Mouse (Mus musculus) hematopoietic stem cell, adult 5-6 weeks (primary cell): ENCODE results near the gene Pyroxd2. TPM values are rescaled to one million over a fixed set of nuclear protein-coding genes. Genes with fewer than 3 reads are reported as not detected.
"Not testable (repeated sequence)": the region's sequence is repeated elsewhere in the genome, so short reads cannot be mapped to it uniquely, and the experiment has no call there.

Experiments
- ATAC-seq, 2 experiments: fragments of 125-278 bp in 1 of 2; replicated peaks in 1 of 2; 2 replicates each; pipeline ENCODE4 v1.8.0; 2016 to 2017; ENCODE audit warnings: inconsistent platforms in 2 of 2, mild to moderate bottlenecking in 2 of 2, moderate number of reproducible peaks in 2 of 2, low read depth in 1 of 2, moderate TSS enrichment in 1 of 2; ENCODE audit not compliant: low FRiP score in 2 of 2, poor library complexity in 2 of 2, severe bottlenecking in 2 of 2, insufficient read depth in 1 of 2, low TSS enrichment in 1 of 2
- total RNA-seq: library from RNA; stranded (forward); fragments of 172-1452, 232-1000 nt; gene quantifications from 2 replicates; pipeline ENCODE4 v1.2.3, GENCODE M21; 2017

The Pyroxd2 gene
- total RNA-seq: 0.69 TPM in 1 of 2 replicates, not detected in the other

DNA sequence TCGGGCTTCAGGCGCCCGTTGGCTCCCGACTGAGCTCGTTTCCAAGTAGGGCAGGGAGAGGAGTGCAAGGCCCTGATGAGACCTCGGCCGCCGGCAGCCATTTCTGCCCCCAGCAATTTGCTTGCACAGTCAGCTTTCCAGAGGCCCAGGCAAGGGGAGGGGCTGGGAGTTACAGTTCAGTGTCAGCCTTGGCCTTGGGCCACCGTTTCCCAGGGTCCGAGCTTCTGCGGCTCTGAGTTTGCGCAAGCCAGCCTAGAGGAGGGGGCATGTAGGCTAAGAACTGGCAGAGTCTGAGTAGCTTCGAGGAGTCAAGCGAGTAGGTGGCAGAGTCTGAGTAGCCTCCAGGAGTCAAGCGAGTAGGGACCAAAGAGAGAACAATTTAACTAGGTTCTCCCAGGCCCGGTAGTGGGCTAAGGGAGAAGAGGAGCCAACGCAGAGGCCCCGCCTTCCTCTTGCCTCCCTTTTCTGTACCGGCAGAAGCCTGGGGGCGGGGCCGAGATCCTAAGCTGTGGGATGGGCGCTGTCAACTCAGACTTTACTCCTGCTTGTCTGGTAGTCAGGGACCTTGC lies at the start of gene Pyroxd2:
Pyroxd2 (minus strand) TSS at position 413 of the 569 bp plus-strand sequence.
- peak; percentile 54 to 61 for ATAC-seq

GRCm38 (mm10) chr19:42797866-42798265 lies 45.3 kb upstream of the Pyroxd2 start:
- no peak for ATAC-seq

DNA sequence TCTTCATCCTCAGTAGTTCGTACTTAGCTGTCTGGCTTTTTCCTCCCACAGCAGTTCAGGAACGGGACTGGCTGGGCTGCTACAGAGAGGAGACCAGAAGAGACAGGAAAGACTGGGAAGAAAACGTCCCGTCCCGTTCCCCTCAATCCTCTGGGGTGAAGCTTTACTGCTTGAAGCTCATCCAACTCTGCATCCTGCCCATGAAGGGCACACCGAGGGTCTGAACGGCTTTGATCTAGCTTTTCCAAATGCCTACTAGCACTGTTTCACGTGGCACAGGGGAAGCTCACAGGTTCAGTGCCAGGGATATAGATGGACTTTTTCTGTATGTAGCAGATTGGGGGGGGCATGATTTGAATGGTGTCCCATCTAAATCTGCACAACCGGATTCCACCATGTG lies 43.2 kb upstream of the Pyroxd2 start:
- ATAC-seq: no peak

DNA sequence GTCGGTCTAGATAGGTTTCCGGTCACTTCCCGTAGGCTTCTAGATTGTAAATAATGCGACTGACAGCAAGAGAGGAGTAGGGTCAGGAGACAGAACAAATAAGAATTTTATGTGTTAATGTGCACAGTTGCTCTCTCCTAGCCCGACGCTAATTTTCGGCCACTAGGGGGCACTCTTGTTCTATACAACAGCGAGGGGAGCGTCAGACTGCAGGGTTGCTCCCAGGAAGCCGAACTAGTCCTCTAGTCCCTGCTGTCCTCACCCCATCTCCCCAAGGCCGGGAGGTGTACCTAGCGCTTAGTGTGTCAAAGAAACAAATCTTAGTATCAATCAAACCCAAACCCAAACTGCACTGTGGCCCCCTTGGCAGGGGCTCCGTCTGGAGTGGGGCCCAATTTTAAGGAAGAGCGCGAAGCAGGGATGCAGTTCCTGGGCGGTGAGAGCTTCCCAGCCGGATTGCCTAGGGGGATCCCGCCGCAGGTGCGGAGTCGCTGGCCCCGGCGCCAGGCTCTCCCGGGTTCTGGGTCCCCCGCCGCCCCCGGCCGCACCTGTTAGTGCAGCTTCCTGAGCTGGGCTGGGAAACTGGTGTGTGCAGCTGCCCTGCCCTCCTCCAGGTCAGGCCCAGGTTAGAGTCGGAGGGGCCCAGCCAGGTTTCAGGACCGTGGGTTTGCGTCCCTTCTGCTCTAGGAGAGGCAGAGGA lies 42.5 kb upstream of the Pyroxd2 start:
- peak; percentile 84 to 89 for ATAC-seq

DNA sequence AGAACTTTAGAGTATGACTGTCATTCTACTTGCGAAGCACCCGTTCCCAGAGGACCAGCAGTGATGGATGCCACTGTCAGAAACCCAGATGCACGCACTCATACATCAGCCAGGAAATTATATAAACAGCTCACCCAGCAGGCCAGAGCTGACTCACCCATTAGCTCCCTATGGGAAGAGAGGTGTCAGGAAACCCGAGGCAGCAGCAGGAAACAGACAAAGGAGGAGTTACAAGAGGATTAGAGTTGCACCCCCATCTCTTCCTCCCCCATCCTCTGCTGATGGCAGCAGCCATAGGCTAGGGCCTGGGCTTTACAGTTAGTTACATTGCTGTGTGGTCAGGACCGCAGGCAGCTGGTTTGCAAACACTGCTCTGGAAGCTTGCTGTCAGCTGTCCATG lies 35.7 kb upstream of the Pyroxd2 start:
- ATAC-seq: no peak

- ATAC-seq: no peak
Measured at GRCm38 (mm10) chr19:42785562-42786220, 33.1 kb upstream of the Pyroxd2 start.

GRCm38 (mm10) chr19:42785129-42785528 lies 32.6 kb upstream of the Pyroxd2 start:
- no peak for ATAC-seq

GRCm38 (mm10) chr19:42780156-42780538 lies 27.6 kb upstream of the Pyroxd2 start:
- not testable (repeated sequence) for ATAC-seq

DNA sequence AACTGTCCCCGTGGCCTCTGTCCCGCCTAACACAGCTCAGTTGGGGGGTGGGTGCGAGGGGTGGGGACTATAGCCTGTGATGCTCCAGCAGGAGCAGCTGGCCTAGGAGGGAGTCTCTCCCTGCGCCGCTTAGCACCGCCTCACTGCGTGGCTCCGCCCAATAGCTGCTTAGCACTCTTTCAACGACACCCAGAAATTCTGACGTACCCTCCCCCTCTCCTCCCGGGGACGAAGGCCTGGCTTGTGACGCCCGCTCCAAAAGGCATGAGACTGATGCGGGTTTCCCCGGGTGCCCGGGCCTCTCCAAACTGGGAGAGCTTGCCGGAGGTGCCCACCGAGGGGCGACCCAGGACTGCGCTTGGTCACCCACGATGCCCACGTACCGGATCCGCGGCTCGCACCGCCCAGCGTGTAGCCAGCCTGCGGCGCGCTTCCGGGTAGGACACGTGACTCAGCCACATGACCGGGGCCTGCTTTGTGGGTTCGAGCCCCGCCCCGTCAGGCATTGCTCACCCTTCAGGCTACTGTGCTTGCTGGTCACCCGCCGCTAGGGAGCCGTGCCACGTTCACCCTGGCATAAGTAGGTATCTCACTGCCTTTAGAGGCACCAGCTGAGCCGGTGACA lies 27.1 kb upstream of the Pyroxd2 start, which contains the start of gene Hps1:
Hps1 (minus strand) TSS at position 448 of the 625 bp plus-strand sequence.
- peak; percentile 94 for ATAC-seq

DNA sequence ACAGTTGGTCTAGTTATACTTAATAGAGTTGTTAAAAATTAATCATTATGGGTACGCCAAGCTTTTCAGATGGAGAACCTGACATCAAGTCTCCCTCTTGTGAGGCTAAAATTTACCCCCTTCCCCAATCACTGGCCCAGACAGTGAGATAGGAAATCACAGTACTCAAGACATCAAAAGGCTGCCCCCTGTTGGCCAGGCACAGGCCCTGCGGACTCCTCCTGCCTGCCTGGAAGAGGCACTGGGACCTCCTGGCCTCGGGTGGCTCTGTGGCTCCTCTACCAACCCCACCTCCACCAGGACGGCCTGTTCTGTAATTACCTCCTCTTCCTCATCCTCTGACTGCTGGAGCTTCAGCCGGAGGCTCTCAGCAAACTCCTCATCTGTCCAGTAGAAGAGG lies 25.2 kb upstream of the Pyroxd2 start:
- ATAC-seq: no peak

DNA sequence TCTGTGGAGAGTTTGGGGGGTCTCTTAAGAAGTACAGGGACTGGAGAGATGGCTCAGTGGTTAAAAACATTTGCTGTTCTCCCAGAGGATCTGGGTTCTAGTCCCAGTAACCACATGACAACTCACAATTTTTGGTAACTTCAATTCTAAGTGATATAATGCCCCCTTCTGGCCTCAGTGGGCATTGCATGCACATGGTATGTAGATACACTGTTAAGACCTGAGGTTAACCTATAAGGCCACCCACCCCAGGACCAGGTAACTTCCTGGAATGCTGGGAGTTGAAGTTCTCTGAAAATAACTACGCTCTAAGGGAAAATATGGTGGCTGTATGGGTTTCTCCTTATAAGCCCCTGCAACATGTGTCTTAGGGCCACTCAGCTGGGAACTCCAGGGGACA lies 24.2 kb upstream of the Pyroxd2 start:
- ATAC-seq: no peak

DNA sequence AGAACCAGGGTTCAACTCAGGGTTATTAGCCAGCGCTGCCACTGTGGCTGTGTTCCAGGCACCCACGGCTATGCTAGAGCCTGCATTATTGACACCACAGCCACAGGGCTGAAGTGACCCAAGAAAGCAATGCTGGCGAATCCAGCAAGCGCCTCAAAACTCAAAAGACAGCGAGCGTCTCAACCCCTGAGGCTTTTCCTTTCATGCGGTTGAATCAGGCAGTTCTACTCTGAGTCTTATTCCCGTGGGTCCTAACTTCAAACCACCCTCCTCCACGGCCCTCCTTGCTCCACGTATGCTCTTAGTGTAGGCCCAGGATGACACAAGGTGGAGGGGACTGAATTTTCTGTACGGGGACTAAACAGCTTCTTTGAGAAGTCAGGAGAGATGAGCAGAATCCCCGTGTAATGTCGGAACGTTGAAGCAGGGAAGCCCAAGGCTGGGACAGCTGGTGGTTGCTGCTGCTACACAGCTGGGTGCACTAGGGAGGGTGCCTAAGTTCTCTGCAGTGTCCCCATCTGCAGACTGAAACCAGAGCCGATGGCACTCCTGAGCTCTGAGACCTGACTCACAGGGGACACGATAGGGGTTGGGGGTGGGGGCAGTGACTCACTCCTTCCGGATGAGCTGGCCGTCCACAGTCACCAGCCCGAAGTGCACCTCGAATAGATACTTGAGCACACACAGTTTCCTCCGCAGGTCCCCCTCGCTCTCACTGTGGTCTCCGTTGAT lies 17.7 kb upstream of the Pyroxd2 start:
- ATAC-seq: no peak

DNA sequence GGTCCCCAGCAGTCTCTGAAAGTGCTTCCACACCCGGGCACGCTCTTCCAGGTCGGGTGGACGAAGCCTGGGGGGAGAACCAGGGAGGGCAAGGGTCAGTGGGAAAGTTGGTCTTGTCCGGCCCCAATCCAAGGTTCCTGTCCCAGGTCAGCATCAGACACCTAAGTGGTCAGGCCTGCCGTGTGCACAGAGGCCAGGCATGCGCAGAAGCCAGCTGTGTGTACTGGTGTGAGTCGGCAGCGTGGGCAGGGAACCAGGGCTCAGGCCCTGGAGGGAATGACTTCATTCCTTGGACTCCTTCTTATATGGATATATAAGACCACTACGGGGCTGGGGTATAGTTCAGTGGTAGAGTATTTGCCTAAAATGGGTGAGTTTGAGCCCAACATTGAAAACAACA lies 17.1 kb upstream of the Pyroxd2 start:
- ATAC-seq: no peak

DNA sequence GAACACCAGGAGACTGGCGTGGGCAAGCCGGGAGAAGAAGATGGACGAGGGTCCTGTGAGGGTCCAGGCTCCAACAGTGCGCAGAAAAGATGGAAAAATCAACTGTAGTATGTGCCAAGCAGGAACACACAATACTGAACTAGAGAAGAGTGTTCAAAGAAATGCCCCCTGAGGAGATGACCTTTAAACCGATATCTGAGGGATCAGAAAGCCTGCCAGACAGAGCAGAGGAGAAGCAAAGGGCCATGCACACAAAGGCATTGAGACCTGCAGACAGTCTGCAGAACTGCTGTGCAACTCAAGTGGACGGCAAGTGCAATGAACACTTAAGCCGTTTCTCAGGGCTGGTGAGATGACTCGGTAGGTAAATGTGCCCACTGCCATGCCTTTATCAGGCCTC lies 14.8 kb upstream of the Pyroxd2 start:
- ATAC-seq: no peak

- ATAC-seq: no peak
Measured at GRCm38 (mm10) chr19:42764398-42764797, 11.8 kb upstream of the Pyroxd2 start.

DNA sequence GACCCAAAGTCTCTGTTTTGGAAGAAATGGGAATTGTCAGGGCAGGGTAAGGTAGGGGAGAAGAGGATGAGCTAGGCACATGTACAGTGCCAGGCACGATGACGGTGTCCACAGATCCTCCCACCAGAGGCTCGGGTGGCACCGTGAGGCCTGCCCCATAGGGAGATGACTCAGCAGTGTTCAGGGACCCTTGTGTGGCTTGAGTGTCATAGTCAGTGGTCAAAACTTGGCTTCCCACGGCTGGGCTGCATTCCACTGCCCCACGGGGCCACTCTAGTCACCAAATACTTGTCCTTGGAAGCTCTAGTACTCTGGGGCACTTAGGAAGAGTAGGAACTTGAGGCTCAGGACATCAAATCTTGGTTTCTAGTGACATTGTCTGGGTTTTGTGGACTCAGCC lies 4.1 kb upstream of the Pyroxd2 start:
- no peak for ATAC-seq

DNA sequence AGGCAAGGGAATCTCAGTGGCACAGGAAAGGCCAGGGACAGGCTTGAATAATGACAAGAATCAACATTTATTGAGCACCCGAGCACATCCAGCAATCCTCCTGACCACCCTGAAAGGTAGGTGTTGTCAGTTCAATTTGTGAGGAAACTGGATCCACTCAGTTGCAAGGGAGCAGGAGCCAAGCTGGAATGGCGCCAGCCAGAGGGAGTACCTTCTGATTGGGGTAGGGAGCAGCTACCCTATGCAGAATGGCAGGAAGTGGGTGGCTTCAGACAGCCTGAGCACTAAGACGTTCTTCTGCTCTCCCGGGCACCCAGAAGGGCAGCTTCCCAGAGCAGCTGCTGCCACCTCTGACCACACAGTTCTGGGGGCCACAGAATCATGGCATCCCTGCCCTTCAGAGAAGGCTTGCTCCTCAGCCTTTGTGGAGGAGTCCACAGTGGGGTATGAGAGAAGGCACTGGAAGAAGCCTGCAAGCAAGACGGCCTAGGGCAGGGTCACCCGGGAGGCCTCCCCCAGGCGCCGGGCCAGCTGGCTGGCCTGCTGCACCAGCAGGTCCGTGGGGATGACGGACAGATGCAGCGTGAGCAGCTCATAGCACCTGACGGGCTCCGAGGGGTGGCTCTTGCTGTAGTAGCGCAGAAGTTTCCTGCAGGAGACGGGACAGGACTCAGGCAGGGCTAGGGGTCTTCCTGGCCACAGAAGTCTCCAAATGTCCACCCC lies 2.7 kb upstream of the Pyroxd2 start:
- no peak for ATAC-seq
